Mouse (Mus musculus) megakaryocyte, embryonic 14.5 days (primary cell): ENCODE data around the gene Ccdc157.

Experiments
- FLI1 ChIP-seq: IDR thresholded peaks from 2 replicates; pipeline ENCODE4 v1.6.1; 2012; ENCODE audit warnings: low read length, inconsistent platforms, mixed read lengths
- GATA1 ChIP-seq: IDR thresholded peaks from 3 replicates; pipeline ENCODE4 v1.6.1; 2012; ENCODE audit warnings: mixed read lengths, low read length, inconsistent platforms, borderline replicate concordance

- TF ChIP-seq GATA1 (no peak), FLI1 (no peak)
These were observed 46.1 kb downstream of the Ccdc157 start for GRCm38 (mm10) chr11:4113970-4114369.
